Mouse (Mus musculus) midbrain, embryonic 15.5 days (tissue): Measurements from ENCODE around the gene Sertad4. TPM values are rescaled to one million over a fixed set of nuclear protein-coding genes. Genes with fewer than 3 reads are reported as not detected.
A peak's percentile ranks its signal among the peaks of the same experiment; 100 is the strongest.

Source experiments
- ATAC-seq: fragments of 200-750 bp; cut with Nextera tagmentation; replicated peaks from 2 replicates; pipeline ENCODE4 v1.8.0; 2017; ENCODE audit warnings: moderate TSS enrichment
- H3K27ac ChIP-seq: fragments of 300-500 bp; sonication (generic); 2 replicates; pipeline ENCODE4 v1.5.1; 2015; ENCODE audit warnings: mild to moderate bottlenecking, inconsistent platforms
- H3K27me3 ChIP-seq: fragments of 300-500 bp; sonication (generic); replicated peaks from 2 replicates; pipeline ENCODE4 v1.6.1; 2015; ENCODE audit warnings: inconsistent platforms
- H3K36me3 ChIP-seq: fragments of 300-500 bp; sonication (generic); replicated peaks from 2 replicates; pipeline ENCODE4 v1.6.1; 2015; ENCODE audit warnings: inconsistent platforms
- H3K4me1 ChIP-seq: fragments of 300-500 bp; sonication (generic); 2 replicates; pipeline ENCODE4 v1.6.1; 2015; ENCODE audit warnings: inconsistent platforms
- H3K4me2 ChIP-seq: fragments of 300-500 bp; sonication (generic); 2 replicates; pipeline ENCODE4 v1.6.1; 2015; ENCODE audit warnings: inconsistent platforms, mild to moderate bottlenecking, moderate library complexity
- H3K4me3 ChIP-seq: fragments of 300-500 bp; sonication (generic); 2 replicates; pipeline ENCODE4 v1.5.1; 2015; ENCODE audit warnings: mild to moderate bottlenecking, inconsistent platforms
- H3K9ac ChIP-seq: fragments of 300-500 bp; sonication (generic); 2 replicates; pipeline ENCODE4 v1.6.1; 2015; ENCODE audit warnings: mild to moderate bottlenecking, inconsistent platforms
- H3K9me3 ChIP-seq: fragments of 300-500 bp; sonication (generic); 2 replicates; pipeline ENCODE4 v1.6.1; 2016; ENCODE audit warnings: inconsistent platforms
- WGBS: fragments of 180-500 bp; shearing (Covaris S2); methylation state at CpG from one replicate; pipeline ENCODE4 v1.1.7; 2015; ENCODE audit warnings: mixed read lengths; 5-methylcytosine and 5-hydroxymethylcytosine counted together
- polyA plus RNA-seq: library from polyadenylated mRNA; unstranded; fragments of >200 nt; fragmentation: Nextera tagmentation; extraction: Ambion mirVana; gene quantifications from 2 replicates; pipeline ENCODE4 v1.2.1, GENCODE M21; 2015

The Sertad4 gene
- polyA plus RNA-seq, 1 experiment from 2014 or later = 30.7 TPM

GRCm38 (mm10) chr1:192798212-192799164, 57.1 kb downstream of the Sertad4 start:
- Histone ChIP-seq H3K9me3 (no peaks in the 10 kb centered on the region), H3K36me3 (no peaks in the 10 kb centered on the region), H3K9ac (no peak overlapping the region), H3K4me3 (no peak overlapping the region), H3K4me2 (no peak overlapping the region), H3K4me1 (peaks cover 19% of the 10 kb centered on the region), H3K27me3 (no peaks in the 10 kb centered on the region), H3K27ac (no peak overlapping the region)
- WGBS = 80% methylated on average over 16 of the region's 16 CpGs
- ATAC-seq = no peak

GRCm38 (mm10) chr1:192797011-192797274, 58.6 kb downstream of the Sertad4 start:
- Histone ChIP-seq H3K36me3 (no peaks in the 10 kb centered on the region), H3K4me1 (peaks cover 21% of the 10 kb centered on the region), H3K4me3 (no peak overlapping the region), H3K4me2 (no peak overlapping the region), H3K9ac (no peak overlapping the region), H3K9me3 (no peaks in the 10 kb centered on the region), H3K27ac (peak overlapping the region; percentile 80), H3K27me3 (no peaks in the 10 kb centered on the region)
- 0 out of 2 replicates have a peak, but pooled peaks have one; percentile 24 for ATAC-seq
- WGBS = 39% methylated on average over 3 of the region's 3 CpGs

DNA sequence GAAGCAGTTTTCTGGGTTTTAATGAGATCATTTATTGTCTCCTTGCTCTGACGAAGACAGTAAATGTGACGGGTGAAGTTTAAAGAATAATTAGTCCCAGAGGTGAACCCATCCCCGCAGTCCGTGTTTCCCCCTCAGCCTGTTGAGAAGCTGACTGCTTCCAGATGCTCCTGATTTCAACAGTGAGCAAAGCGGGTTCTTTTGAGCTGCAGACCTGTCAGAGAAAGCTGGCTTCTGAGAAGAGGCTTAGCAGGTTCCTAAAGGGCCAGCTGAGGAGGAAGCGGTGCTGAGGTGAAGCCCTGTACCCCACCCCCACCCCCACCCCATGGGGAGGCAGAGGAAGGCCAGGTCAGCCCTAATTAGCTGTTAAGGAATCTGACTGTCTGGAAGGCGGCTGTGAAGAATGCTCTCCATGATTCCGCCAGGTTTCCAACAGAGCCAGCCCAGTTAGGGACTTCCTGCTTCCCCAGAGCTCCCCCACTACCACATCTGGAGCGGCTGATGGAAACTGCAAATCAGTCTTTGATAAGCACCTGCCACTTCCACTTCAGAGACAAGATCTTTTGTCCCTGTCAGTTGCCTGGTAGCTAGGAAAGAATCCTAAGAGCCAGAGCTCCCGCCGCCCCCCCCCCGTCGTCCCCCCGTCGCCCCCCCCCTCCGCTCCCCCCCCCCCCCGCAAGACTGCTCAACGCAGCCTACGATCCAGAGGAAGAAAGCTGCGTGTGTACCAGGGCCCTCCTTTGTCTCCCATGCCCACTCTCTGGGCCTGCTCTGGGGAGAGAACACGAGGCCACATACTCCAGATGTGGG, 59.1 kb downstream of the Sertad4 start:
- no peak overlapping the region for H3K4me2 ChIP-seq

GRCm38 (mm10) chr1:192794957-192795745, 60.4 kb downstream of the Sertad4 start:
- Histone ChIP-seq H3K4me2 (no peak overlapping the region), H3K4me3 (no peak overlapping the region), H3K9ac (no peak overlapping the region), H3K27ac (peak overlapping the region; percentile 69; the same call in 1 of the 2 replicates), H3K36me3 (no peaks in the 10 kb centered on the region), H3K9me3 (no peaks in the 10 kb centered on the region), H3K27me3 (no peaks in the 10 kb centered on the region), H3K4me1 (peaks cover 28% of the 10 kb centered on the region)
- ATAC-seq = no peak
- 62% methylated on average over 9 of the region's 9 CpGs for WGBS

More for the DNA sequence above, 59.1 kb downstream of the Sertad4 start:
- WGBS = 3% methylated on average over 14 of the region's 21 CpGs
- peak; percentile 45; the same call in 1 of the 2 replicates for ATAC-seq
- Histone ChIP-seq H3K4me3 (no peak overlapping the region), H3K4me1 (peaks cover 26% of the 10 kb centered on the region), H3K27me3 (no peaks in the 10 kb centered on the region), H3K9me3 (no peaks in the 10 kb centered on the region), H3K9ac (no peak overlapping the region), H3K27ac (peak overlapping the region; percentile 80), H3K36me3 (no peaks in the 10 kb centered on the region)

Other genes with a start within 250 kb of the Sertad4 start
- 3.4 and 3.9 TPM in 2 replicates for gene Hhat, start 84.5 kb downstream of the Sertad4 start, polyA plus RNA-seq
- gene Syt14, start 180.0 kb upstream of the Sertad4 start, polyA plus RNA-seq = 7.8 and 9.1 TPM in 2 replicates